Mouse (Mus musculus) MEL (cell line): ENCODE data around the gene Uba2. TPM values are rescaled to one million over a fixed set of nuclear protein-coding genes. Genes with fewer than 3 reads are reported as not detected.
"Not testable (repeated sequence)": the region's sequence is repeated elsewhere in the genome, so short reads cannot be mapped to it uniquely, and the experiment has no call there.

Experiments
- DNase-seq: peaks from one replicate; pipeline ENCODE4 v3.0.0; 2011; ENCODE audit warnings: low read depth, low spot score
- H3K27ac ChIP-seq: 2 replicates; pipeline ENCODE4 v1.5.1; 2012; ENCODE audit warnings: low read depth, mild to moderate bottlenecking, control low read depth, low read length, moderate library complexity; ENCODE audit not compliant: control insufficient read depth
- H3K27me3 ChIP-seq, 2 experiments: fragments of 150-350 bp in 1 of 2; sonication (generic) in 1 of 2; 2 replicates each; pipeline ENCODE4 v1.6.1; 2012; ENCODE audit warnings: low read length in 2 of 2, mild to moderate bottlenecking in 2 of 2, improper control_type of control experiment in 1 of 2, moderate library complexity in 1 of 2; ENCODE audit not compliant: insufficient read depth in 2 of 2, control insufficient read depth in 1 of 2
- H3K36me3 ChIP-seq, 2 experiments: 2 replicates each; pipeline ENCODE4 v1.6.1; 2012 to 2014; ENCODE audit warnings: low read length in 2 of 2, improper control_type of control experiment in 1 of 2, inconsistent platforms in 1 of 2, mild to moderate bottlenecking in 1 of 2; ENCODE audit not compliant: insufficient read depth in 2 of 2, control insufficient read depth in 1 of 2
- H3K4me1 ChIP-seq, 2 experiments: fragments of 150-350 bp in 1 of 2; sonication (generic) in 1 of 2; 2 replicates each; pipeline ENCODE4 v1.6.1; 2012; ENCODE audit warnings: low read length in 2 of 2, improper control_type of control experiment in 1 of 2, mild to moderate bottlenecking in 1 of 2; ENCODE audit not compliant: insufficient read depth in 2 of 2, control insufficient read depth in 1 of 2
- H3K4me3 ChIP-seq, 2 experiments: fragments of 150-350 bp in 1 of 2; sonication (generic) in 1 of 2; 2 replicates each; pipeline ENCODE4 v1.5.1; 2012; ENCODE audit warnings: low read depth in 2 of 2, low read length in 2 of 2, mild to moderate bottlenecking in 2 of 2, moderate library complexity in 2 of 2, control low read depth in 1 of 2, improper control_type of control experiment in 1 of 2; ENCODE audit not compliant: control insufficient read depth in 1 of 2, insufficient read depth in 1 of 2
- H3K79me2 ChIP-seq: 2 replicates; pipeline ENCODE4 v1.6.1; 2012; ENCODE audit warnings: mild to moderate bottlenecking, low read length, moderate library complexity; ENCODE audit not compliant: control insufficient read depth, poor library complexity, insufficient read depth
- H3K9ac ChIP-seq: 2 replicates; pipeline ENCODE4 v1.6.1; 2012; ENCODE audit warnings: low read depth, mild to moderate bottlenecking, control low read depth, low read length, moderate library complexity; ENCODE audit not compliant: control insufficient read depth, poor library complexity, severe bottlenecking
- H3K9me3 ChIP-seq: fragments of 150-350 bp; sonication (generic); replicated peaks from 2 replicates; pipeline ENCODE4 v1.6.1; 2012; ENCODE audit warnings: mild to moderate bottlenecking, low read length, improper control_type of control experiment, moderate library complexity; ENCODE audit not compliant: insufficient read depth
- CTCF ChIP-seq, 3 experiments: IDR thresholded peaks in 2 of 3; conservative IDR thresholded peaks in 1 of 3; 2 replicates each; pipeline ENCODE4 v1.5.1; 2011 to 2012; ENCODE audit warnings: low read length in 3 of 3, low read depth in 2 of 3, mild to moderate bottlenecking in 2 of 3, improper control_type of control experiment in 1 of 3, inconsistent platforms in 1 of 3, mixed read lengths in 1 of 3, moderate library complexity in 1 of 3; ENCODE audit not compliant: control insufficient read depth in 1 of 3, insufficient read depth in 1 of 3, poor library complexity in 1 of 3, severe bottlenecking in 1 of 3
- E2F4 ChIP-seq: IDR thresholded peaks from 2 replicates; pipeline ENCODE4 v1.6.1; 2011; ENCODE audit warnings: low read depth, low read length, improper control_type of control experiment, borderline replicate concordance
- EP300 ChIP-seq, 2 experiments: IDR thresholded peaks; 2 replicates each; pipeline ENCODE4 v1.6.1; 2011; ENCODE audit warnings: improper control_type of control experiment in 2 of 2, low read length in 2 of 2, low read depth in 1 of 2, mild to moderate bottlenecking in 1 of 2
- ETS1 ChIP-seq: IDR thresholded peaks from 2 replicates; pipeline ENCODE4 v1.6.1; 2012; ENCODE audit warnings: low read depth, mild to moderate bottlenecking, inconsistent platforms, low read length, improper control_type of control experiment, moderate library complexity
- GATA1 ChIP-seq: IDR thresholded peaks from 2 replicates; pipeline ENCODE4 v1.6.1; 2011; ENCODE audit warnings: low read depth, low read length, improper control_type of control experiment
- HCFC1 ChIP-seq: IDR thresholded peaks from 2 replicates; pipeline ENCODE4 v1.6.1; 2012; ENCODE audit warnings: low read depth, mild to moderate bottlenecking, inconsistent platforms, low read length, improper control_type of control experiment, moderate library complexity
- MAFK ChIP-seq: IDR thresholded peaks from 2 replicates; pipeline ENCODE4 v1.6.1; 2011; ENCODE audit warnings: low read depth, mild to moderate bottlenecking, low read length, improper control_type of control experiment, borderline replicate concordance
- MAX ChIP-seq: IDR thresholded peaks from 2 replicates; pipeline ENCODE4 v1.6.1; 2011; ENCODE audit warnings: low read length, improper control_type of control experiment
- MAZ ChIP-seq: IDR thresholded peaks from 2 replicates; pipeline ENCODE4 v1.6.1; 2012; ENCODE audit warnings: low read depth, mild to moderate bottlenecking, inconsistent platforms, low read length, improper control_type of control experiment
- MXI1 ChIP-seq: IDR thresholded peaks from 2 replicates; pipeline ENCODE4 v1.6.1; 2011; ENCODE audit warnings: mild to moderate bottlenecking, low read depth, low read length, improper control_type of control experiment
- MYC ChIP-seq: IDR thresholded peaks from 2 replicates; pipeline ENCODE4 v1.6.1; 2011; ENCODE audit warnings: low read depth, mild to moderate bottlenecking, low read length, improper control_type of control experiment, moderate library complexity
- NRF1 ChIP-seq: IDR thresholded peaks from 2 replicates; pipeline ENCODE4 v1.6.1; 2014; ENCODE audit warnings: low read depth, mild to moderate bottlenecking, inconsistent platforms, low read length, improper control_type of control experiment, moderate library complexity; ENCODE audit not compliant: poor library complexity, insufficient read depth, severe bottlenecking
- POLR2A ChIP-seq, 2 experiments: IDR thresholded peaks; 2 replicates each; pipeline ENCODE4 v1.6.1; 2011 to 2012; ENCODE audit warnings: low read length in 2 of 2, mild to moderate bottlenecking in 2 of 2, control low read depth in 1 of 2, improper control_type of control experiment in 1 of 2, low read depth in 1 of 2, moderate library complexity in 1 of 2; ENCODE audit not compliant: control insufficient read depth in 1 of 2, insufficient read depth in 1 of 2, poor library complexity in 1 of 2
- POLR2AphosphoS2 ChIP-seq: IDR thresholded peaks from 2 replicates; pipeline ENCODE4 v1.6.1; 2011; ENCODE audit warnings: low read length, improper control_type of control experiment
- SMC3 ChIP-seq: IDR thresholded peaks from 2 replicates; pipeline ENCODE4 v1.6.1; 2011; ENCODE audit warnings: low read depth, low read length, improper control_type of control experiment
- TCF12 ChIP-seq: IDR thresholded peaks from 2 replicates; pipeline ENCODE4 v1.6.1; 2014; ENCODE audit warnings: low read depth, mild to moderate bottlenecking, inconsistent platforms, low read length, improper control_type of control experiment, moderate library complexity
- UBTF ChIP-seq: IDR thresholded peaks from 2 replicates; pipeline ENCODE4 v1.6.1; 2012; ENCODE audit warnings: low read depth, mild to moderate bottlenecking, inconsistent platforms, low read length, improper control_type of control experiment, moderate library complexity, borderline replicate concordance; ENCODE audit not compliant: insufficient read depth
- USF1 ChIP-seq: IDR thresholded peaks from 2 replicates; pipeline ENCODE4 v1.6.1; 2014; ENCODE audit warnings: low read depth, mild to moderate bottlenecking, inconsistent platforms, low read length, improper control_type of control experiment, moderate library complexity
- USF2 ChIP-seq, 2 experiments: IDR thresholded peaks; 2 replicates each; pipeline ENCODE4 v1.6.1; 2011 to 2012; ENCODE audit warnings: improper control_type of control experiment in 2 of 2, low read length in 2 of 2, borderline replicate concordance in 1 of 2, inconsistent platforms in 1 of 2, low read depth in 1 of 2, mild to moderate bottlenecking in 1 of 2; ENCODE audit not compliant: insufficient read depth in 1 of 2
- ZKSCAN1 ChIP-seq: IDR thresholded peaks from 2 replicates; pipeline ENCODE4 v1.6.1; 2012; ENCODE audit warnings: low read depth, mild to moderate bottlenecking, inconsistent platforms, low read length, improper control_type of control experiment, moderate library complexity
- ZMIZ1 ChIP-seq: IDR thresholded peaks from 2 replicates; pipeline ENCODE4 v1.6.1; 2012; ENCODE audit warnings: low read depth, mild to moderate bottlenecking, inconsistent platforms, low read length, improper control_type of control experiment, moderate library complexity
- polyA plus RNA-seq, 2 experiments: library from polyadenylated mRNA; stranded (reverse) in 1 of 2; unstranded in 1 of 2; fragments of >175 nt in 1 of 2; fragments of >200 nt in 1 of 2; gene quantifications; 2 replicates each; pipeline versions ENCODE4 v1.2.1 to v1.2.4; 2012; ENCODE audit warnings: low replicate concordance in 2 of 2, low read depth in 1 of 2; ENCODE audit not compliant: insufficient read length in 2 of 2, insufficient read depth in 1 of 2, missing spikeins in 1 of 2
- total RNA-seq: library from RNA; depleted of rRNA; stranded (reverse); fragments of 300-350 nt; gene quantifications from 2 replicates; pipeline ENCODE4 v1.2.3, GENCODE M21; 2012

Uba2 gene
- total and polyA plus RNA-seq, 3 experiments: 201 to 207 TPM; not detected in 1

DNA sequence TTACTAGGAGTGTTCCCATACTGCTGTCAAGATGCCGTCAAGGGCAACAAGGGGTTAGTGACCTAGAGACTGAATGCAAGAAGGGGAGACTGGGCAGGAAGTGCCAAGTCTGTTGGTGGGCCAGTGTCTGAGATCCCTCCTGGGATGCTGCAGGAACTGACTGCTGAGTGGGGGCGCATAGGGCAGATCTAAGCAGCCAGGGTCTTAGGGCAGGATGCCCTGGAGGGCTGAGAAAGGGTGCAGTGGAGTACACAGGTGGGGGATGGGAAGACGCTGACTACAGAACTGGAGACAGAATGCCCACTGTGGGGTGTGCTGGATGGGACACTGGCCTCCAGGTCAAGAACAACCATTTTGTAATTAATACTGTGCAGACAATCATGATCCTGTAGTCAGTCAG lies 14.4 kb upstream of the Uba2 start:
- Histone ChIP-seq H3K27ac (no peak overlapping the region), H3K4me1 (peaks cover 0 to 2% of the 10 kb centered on the region in 2 experiments; a peak in 1 of 4 replicates), H3K4me3 (no peak overlapping the region), H3K36me3 (peaks cover 0 to 14% of the 10 kb centered on the region in 2 experiments; a peak in 3 of 4 replicates), H3K27me3 (no peaks in the 10 kb centered on the region), H3K79me2 (no peaks in the 10 kb centered on the region), H3K9me3 (no peaks in the 10 kb centered on the region), H3K9ac (no peak overlapping the region)
- no peak for DNase-seq
- TF ChIP-seq CTCF (IDR thresholded peaks at IDR 0.05 in 2 of 3, conservative IDR thresholded peaks at IDR 0.05 in 1 of 3; ENCODE audit: control insufficient read depth in 1 of 3, insufficient read depth in 1 of 3, low read depth in 2 of 3, low read length in 3 of 3, poor library complexity in 1 of 3, severe bottlenecking in 1 of 3) (no peak), MAFK (no peak), UBTF (no peak), USF1 (no peak), ETS1 (no peak), GATA1 (no peak), MAZ (no peak), ZMIZ1 (no peak), POLR2AphosphoS2 (no peak), MYC (no peak), TCF12 (no peak), USF2 (IDR thresholded peaks at IDR 0.05; ENCODE audit: borderline replicate concordance in 1 of 2, insufficient read depth in 1 of 2, low read depth in 1 of 2, low read length in 2 of 2) (no peak), SMC3 (no peak), MXI1 (no peak), HCFC1 (no peak), E2F4 (no peak), EP300 (IDR thresholded peaks at IDR 0.05; ENCODE audit: low read depth in 1 of 2, low read length in 2 of 2) (no peak), MAX (no peak), ZKSCAN1 (no peak), POLR2A (IDR thresholded peaks at IDR 0.05; ENCODE audit: control insufficient read depth in 1 of 2, insufficient read depth in 1 of 2, low read depth in 1 of 2, low read length in 2 of 2, poor library complexity in 1 of 2) (no peak)

- TF ChIP-seq ZKSCAN1 (no peak), MXI1 (no peak), NRF1 (no peak), POLR2A (IDR thresholded peaks at IDR 0.05; ENCODE audit: control insufficient read depth in 1 of 2, insufficient read depth in 1 of 2, low read depth in 1 of 2, low read length in 2 of 2, poor library complexity in 1 of 2) (no peak), MAZ (no peak), CTCF (IDR thresholded peaks at IDR 0.05 in 2 of 3, conservative IDR thresholded peaks at IDR 0.05 in 1 of 3; ENCODE audit: control insufficient read depth in 1 of 3, insufficient read depth in 1 of 3, low read depth in 2 of 3, low read length in 3 of 3, poor library complexity in 1 of 3, severe bottlenecking in 1 of 3) (no peak)
- Histone ChIP-seq H3K9ac (no peak overlapping the region), H3K27ac (no peak overlapping the region), H3K27me3 (no peaks in the 10 kb centered on the region), H3K4me3 (no peak overlapping the region), H3K36me3 (peaks cover 0 to 12% of the 10 kb centered on the region in 2 experiments; a peak in 3 of 4 replicates), H3K9me3 (no peaks in the 10 kb centered on the region), H3K4me1 (no peaks in the 10 kb centered on the region), H3K79me2 (no peaks in the 10 kb centered on the region)
- DNase-seq: no peak
These were observed 14.0 kb upstream of the Uba2 start for GRCm38 (mm10) chr7:34183356-34183755.

DNA sequence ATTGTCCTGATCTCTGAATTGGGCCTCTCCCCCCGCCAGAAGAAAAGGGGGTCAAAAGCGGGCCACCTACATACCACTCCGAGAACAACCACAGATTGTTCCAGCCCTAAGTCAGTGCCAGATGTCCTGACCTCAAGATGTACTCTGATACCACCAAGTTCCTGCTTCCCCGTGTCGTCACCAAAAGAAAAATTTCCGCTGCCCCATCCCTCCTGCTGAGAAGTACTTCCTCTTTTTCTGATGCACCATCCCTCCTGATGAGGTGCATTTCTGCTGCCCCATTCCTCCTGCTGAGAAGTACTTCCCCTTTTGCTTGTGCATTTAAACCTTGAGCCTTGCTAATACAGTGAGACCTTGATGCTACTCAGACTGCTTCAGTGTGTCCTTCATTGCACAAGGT lies 6.8 kb upstream of the Uba2 start:
- not testable (repeated sequence) for H3K27ac ChIP-seq, H3K4me1 ChIP-seq, H3K79me2 ChIP-seq, H3K9ac ChIP-seq, DNase-seq, H3K36me3 ChIP-seq, H3K9me3 ChIP-seq, H3K4me3 ChIP-seq, H3K27me3 ChIP-seq
